Mouse (Mus musculus) cerebellum, adult 2 months (tissue): ENCODE data around the gene Ccdc189.
A peak's percentile ranks its signal among the peaks of the same experiment; 100 is the strongest.

Experiments
- CTCF ChIP-seq: fragments of 200-500 bp; IDR thresholded peaks from 2 replicates; pipeline ENCODE4 v1.5.1; 2011; ENCODE audit warnings: low read depth, mild to moderate bottlenecking, control low read depth, low read length, moderate library complexity, borderline replicate concordance; ENCODE audit not compliant: insufficient read depth
- POLR2A ChIP-seq: fragments of 200-500 bp; IDR thresholded peaks from 2 replicates; pipeline ENCODE4 v1.6.1; 2011; ENCODE audit warnings: low read length, control low read depth, borderline replicate concordance; ENCODE audit not compliant: insufficient read depth

DNA sequence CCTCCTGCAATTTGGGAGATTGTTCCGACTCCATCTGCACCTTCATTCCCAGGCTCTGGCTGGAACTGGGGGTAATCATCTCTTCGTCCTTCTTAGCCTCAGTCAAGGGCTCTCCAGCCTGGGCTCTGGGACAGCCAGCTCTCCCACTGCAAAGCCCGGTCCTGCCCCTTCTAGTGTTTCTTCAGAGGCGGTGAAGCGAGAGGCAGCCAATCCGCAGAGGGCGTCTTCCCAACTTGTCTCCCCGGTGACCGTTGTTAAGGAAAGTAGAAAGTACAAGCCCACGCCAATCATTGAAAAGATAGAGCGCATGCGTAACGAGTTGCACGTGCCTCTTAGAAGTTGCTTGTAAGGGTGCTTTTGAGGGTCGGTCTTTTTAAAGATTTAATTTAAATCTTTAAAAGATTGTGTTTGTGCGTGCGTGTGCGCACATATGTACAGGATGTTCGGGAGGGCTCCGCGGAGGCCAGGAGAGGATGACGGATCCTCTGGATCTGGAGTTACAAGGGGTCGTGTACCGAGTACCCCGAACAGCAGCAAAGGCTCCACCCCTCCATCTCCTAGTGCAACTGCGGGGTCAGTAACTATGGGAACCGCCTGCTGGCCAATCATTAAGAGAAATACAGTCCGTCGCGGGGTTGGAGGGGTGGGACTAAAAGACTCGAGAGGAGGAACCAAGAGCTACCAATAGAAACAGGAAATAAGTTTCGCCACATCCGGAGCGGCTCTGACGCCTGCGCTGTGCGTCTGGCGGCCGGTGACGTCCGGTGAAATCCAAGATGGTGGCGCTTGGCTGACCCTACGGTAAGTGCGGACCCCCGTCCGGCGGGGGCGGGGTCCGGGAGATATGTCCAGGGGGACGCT is at the start of gene Ccdc189, which contains the start of gene Rnf40:
- TF ChIP-seq CTCF = no peak
- peak; percentile 63; the same call in 1 of the 2 replicates for TF ChIP-seq POLR2A
